Mouse (Mus musculus) spleen, adult 18-20 months (tissue): Measurements from ENCODE around the gene Il1f5.

ENCODE experiments used
- DNase-seq, 2 experiments: peaks; one replicate each; pipeline ENCODE4 v3.0.0; 2022; ENCODE audit warnings: mixed read lengths in 2 of 2

Gene Il1f5

GRCm38 (mm10) chr2:24276654-24277053 is at the start of gene Il1f5:
Il1f5 (plus strand) TSS chr2:24276954.
- no peak for DNase-seq

DNA sequence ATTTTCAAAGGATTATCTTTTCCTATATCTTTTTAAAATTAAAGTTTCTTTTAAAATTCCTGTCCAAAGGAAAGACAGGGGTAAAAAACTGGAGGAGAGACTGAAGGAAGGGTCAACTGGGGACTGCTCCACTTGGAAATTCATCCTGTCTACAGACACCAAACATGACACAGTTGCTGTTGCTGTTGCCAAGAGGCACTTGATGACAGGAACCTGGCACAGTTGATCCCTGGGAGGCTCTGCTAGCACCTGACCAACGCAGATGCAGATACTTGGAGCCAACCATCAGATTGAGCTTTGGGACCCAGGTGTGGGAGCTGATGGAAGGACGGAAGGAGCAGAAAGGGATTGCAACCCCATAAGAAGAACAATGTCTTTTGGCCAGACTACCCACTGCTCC is 49.6 kb upstream of the Il1f5 start:
- DNase-seq: no peak

- DNase-seq: no peak
These were observed 9.3 kb upstream of the Il1f5 start for GRCm38 (mm10) chr2:24267503-24267902.

GRCm38 (mm10) chr2:24273619-24274018 is 3.1 kb upstream of the Il1f5 start:
- DNase-seq: no peak

DNA sequence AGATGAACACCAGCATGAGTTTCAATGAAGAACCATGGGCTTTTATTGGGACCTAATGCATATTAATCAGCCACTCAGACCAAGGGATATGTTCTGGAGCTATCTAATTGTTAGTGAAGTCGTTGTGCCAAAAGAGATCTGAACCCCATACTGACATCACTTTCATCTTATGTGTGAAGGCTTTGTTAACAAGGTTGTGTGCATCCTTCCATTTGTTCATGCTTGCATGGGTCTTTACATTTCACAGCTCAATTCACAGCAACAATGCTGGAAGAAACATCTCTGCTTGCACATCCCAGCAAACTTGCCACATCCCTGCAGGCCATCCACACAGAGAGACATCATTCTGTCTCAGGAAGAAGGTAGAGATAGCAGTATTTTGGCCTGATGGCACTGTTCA is 1.6 kb upstream of the Il1f5 start:
- DNase-seq: no peak

- DNase-seq: no peak
These were observed 14.1 kb downstream of the Il1f5 start, which contains the start of gene Il1f10 for GRCm38 (mm10) chr2:24290896-24291295. Il1f10 (plus strand) TSS chr2:24291196.

DNA sequence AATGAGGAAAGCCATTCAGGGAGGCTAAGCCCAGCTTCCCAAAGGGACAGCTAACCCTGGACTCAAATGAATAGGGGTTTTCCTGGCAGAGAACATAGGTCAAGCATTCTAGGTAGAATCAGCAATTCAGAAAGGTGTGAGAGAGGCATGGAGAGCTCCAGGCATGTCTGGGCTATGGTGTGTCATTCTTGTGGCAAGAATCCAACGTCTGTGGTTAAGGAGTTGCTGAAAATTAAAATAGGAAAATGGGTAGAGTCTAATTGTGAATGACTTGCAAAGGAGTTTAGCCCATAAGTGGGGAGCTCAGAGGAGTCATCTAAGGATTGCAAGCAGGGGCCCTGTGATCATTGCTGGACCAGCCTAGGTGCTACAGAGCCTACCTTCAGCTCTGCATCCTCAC is 17.9 kb downstream of the Il1f5 start:
- DNase-seq: no peak

DNA sequence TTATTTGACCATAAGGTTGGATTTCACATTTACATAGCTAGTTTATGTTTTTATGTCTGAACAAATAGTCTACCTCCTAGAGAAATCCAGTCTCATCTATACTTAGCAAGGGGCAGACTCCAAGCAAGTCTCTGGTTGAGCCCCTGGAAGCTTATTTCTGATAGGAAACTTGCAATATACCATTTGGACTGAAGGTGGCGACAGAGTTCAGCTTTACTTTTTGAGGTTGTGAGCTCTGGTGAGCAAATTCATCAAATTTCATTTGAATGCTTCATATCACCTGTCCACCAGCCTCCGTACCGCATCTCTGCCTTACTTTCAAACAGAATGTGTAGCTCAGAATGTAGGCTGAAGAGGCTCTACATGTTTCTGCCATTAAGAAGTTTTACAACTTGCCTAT is 20.1 kb downstream of the Il1f5 start:
- peak in 1 of 2 experiments; percentile 40 for DNase-seq

GRCm38 (mm10) chr2:24311302-24312001 is 34.7 kb downstream of the Il1f5 start:
- DNase-seq: peak; percentile 45 to 48

DNA sequence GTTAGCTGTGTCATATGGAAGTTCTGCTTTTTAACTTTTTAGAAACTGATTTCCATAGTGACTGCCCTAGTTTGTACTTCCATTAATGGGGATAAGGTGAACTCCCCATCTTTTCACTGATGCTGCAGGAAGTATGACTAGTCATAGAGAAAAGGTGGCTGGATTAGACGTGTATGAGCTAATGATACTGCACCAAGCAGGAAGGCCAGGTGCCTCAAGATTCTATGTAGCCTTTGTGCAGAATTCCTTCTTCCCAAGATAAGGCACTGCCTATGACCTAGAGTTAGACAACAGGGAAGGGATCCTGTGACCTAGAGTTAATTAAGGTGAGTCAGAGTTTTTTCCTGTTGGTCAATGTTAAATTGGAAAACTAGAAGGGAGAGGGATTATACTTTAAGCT is 40.2 kb downstream of the Il1f5 start:
- no peak for DNase-seq

- DNase-seq: no peak
These were observed 41.3 kb downstream of the Il1f5 start for GRCm38 (mm10) chr2:24317919-24318598.
